Mouse (Mus musculus): ENCODE measurements around the gene Tmem248. TPM values are rescaled to one million over a fixed set of nuclear protein-coding genes. Genes with fewer than 3 reads are reported as not detected.

Gene Tmem248
- polyA plus RNA-seq, 1 experiment from 2014 or later = 35.8 TPM

- WGBS = 63% methylated on average over 7 of the region's 7 CpGs
- no peak for DNase-seq (ENCODE audit: extremely low spot score, low spot score)
- H3K36me3 ChIP-seq (replicated peaks) = peaks cover 47% of the 10 kb centered on the region
These were observed 29.5 kb upstream of the Tmem248 start for GRCm38 (mm10) chr5:130187383-130187782.

GRCm38 (mm10) chr5:130190909-130191308 lies 26.0 kb upstream of the Tmem248 start:
- no peaks in the 10 kb centered on the region for H3K9me3 ChIP-seq
- H3K27ac ChIP-seq = no peak overlapping the region
- H3K4me3 ChIP-seq = no peak overlapping the region
- H3K4me1 ChIP-seq = peaks cover 7% of the 10 kb centered on the region; the same call in 1 of the 2 replicates
- whole genome bisulfite sequencing = 91% methylated on average over 6 of the region's 6 CpGs
- no peak for DNase-seq (ENCODE audit: extremely low spot score, low spot score)
- H3K36me3 ChIP-seq (replicated peaks) = peaks cover 76% of the 10 kb centered on the region
- H3K27me3 ChIP-seq (ENCODE audit: poor library complexity, severe bottlenecking) = no peaks in the 10 kb centered on the region

More at GRCm38 (mm10) chr5:130187383-130187782, 29.5 kb upstream of the Tmem248 start:
- H3K27me3 ChIP-seq (ENCODE audit: poor library complexity, severe bottlenecking) = no peaks in the 10 kb centered on the region
- H3K27ac ChIP-seq = no peak overlapping the region
- peaks cover 7% of the 10 kb centered on the region; the same call in 1 of the 2 replicates for H3K4me1 ChIP-seq
- no peaks in the 10 kb centered on the region for H3K9me3 ChIP-seq
- H3K4me3 ChIP-seq = no peak overlapping the region

DNA sequence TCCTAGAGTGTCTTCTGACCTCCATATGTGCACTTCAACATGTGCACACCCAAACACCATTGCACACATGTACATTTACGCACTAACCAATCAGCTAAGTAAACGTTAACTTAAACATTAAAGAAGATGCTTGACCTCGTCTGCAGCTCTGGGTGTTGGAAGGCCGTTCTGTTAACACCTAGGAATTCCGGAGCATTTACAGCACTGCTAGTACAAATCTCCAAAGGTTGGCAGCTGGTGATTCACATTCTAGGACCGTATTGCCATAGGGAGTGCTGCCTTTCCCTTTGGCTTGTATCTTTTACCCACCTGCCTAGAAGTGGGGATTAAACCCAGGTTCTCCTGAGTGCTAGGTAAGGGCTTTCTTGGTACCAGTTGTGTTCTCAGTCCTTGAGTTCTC lies 25.0 kb upstream of the Tmem248 start:
- Histone ChIP-seq H3K4me3 (no peak overlapping the region), H3K9me3 (no peaks in the 10 kb centered on the region), H3K4me1 (peaks cover 6% of the 10 kb centered on the region; the same call in 1 of the 2 replicates), H3K27me3 (ENCODE audit: poor library complexity, severe bottlenecking) (no peaks in the 10 kb centered on the region), H3K36me3 (replicated peaks) (peaks cover 76% of the 10 kb centered on the region), H3K27ac (no peak overlapping the region)
- 91% methylated on average over 6 of the region's 6 CpGs for WGBS
- no peak for DNase-seq (ENCODE audit: extremely low spot score, low spot score)

GRCm38 (mm10) chr5:130192356-130192944 lies 24.4 kb upstream of the Tmem248 start:
- peaks cover under 1% of the 10 kb centered on the region; the same call in 1 of the 2 replicates for H3K4me1 ChIP-seq
- WGBS = 78% methylated on average over 2 of the region's 2 CpGs
- H3K9me3 ChIP-seq = no peaks in the 10 kb centered on the region
- DNase-seq (ENCODE audit: extremely low spot score, low spot score) = no peak
- peaks cover 79% of the 10 kb centered on the region for H3K36me3 ChIP-seq (replicated peaks)
- H3K4me3 ChIP-seq = no peak overlapping the region
- no peaks in the 10 kb centered on the region for H3K27me3 ChIP-seq (ENCODE audit: poor library complexity, severe bottlenecking)
- no peak overlapping the region for H3K27ac ChIP-seq

GRCm38 (mm10) chr5:130193760-130194159 lies 23.1 kb upstream of the Tmem248 start:
- no peaks in the 10 kb centered on the region for H3K4me1 ChIP-seq
- WGBS = 94% methylated on average over 3 of the region's 3 CpGs
- no peaks in the 10 kb centered on the region for H3K27me3 ChIP-seq (ENCODE audit: poor library complexity, severe bottlenecking)
- H3K4me3 ChIP-seq = no peak overlapping the region
- no peak overlapping the region for H3K27ac ChIP-seq
- no peak for DNase-seq (ENCODE audit: extremely low spot score, low spot score)
- H3K36me3 ChIP-seq (replicated peaks) = peaks cover 82% of the 10 kb centered on the region
- H3K9me3 ChIP-seq = no peaks in the 10 kb centered on the region

- Histone ChIP-seq H3K4me1 (no peaks in the 10 kb centered on the region), H3K36me3 (replicated peaks) (peaks cover 80% of the 10 kb centered on the region), H3K27me3 (ENCODE audit: poor library complexity, severe bottlenecking) (no peaks in the 10 kb centered on the region), H3K27ac (no peak overlapping the region), H3K4me3 (no peak overlapping the region), H3K9me3 (no peaks in the 10 kb centered on the region)
- DNase-seq (ENCODE audit: extremely low spot score, low spot score) = no peak
- WGBS = 96% methylated on average over 1 of the region's 1 CpGs
These were observed 20.6 kb upstream of the Tmem248 start for GRCm38 (mm10) chr5:130196307-130196706.

GRCm38 (mm10) chr5:130197454-130197853 lies 19.4 kb upstream of the Tmem248 start:
- Histone ChIP-seq H3K27me3 (ENCODE audit: poor library complexity, severe bottlenecking) (no peaks in the 10 kb centered on the region), H3K27ac (no peak overlapping the region), H3K4me1 (no peaks in the 10 kb centered on the region), H3K4me3 (no peak overlapping the region), H3K36me3 (replicated peaks) (peaks cover 76% of the 10 kb centered on the region), H3K9me3 (no peaks in the 10 kb centered on the region)
- no peak for DNase-seq (ENCODE audit: extremely low spot score, low spot score)
- WGBS = 90% methylated on average over 3 of the region's 3 CpGs

DNA sequence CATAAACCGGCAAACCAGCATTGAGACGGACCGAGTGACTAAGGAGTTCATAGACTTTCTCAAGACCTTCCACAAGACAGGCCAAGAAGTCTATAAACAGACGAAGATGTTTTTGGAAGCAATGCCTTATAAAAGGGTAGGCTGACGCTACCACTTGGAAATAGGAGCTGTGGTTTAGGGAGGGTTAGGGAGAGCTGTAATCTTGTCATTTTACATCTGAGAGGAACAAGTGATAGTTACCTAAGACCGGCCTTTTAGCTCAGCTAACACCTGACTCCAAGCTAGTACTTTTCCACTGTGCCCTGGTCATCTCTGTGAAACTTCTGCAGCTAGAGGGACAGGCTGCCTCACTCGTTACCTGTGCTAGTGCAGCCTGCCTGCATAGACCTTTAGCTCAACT lies 18.9 kb upstream of the Tmem248 start:
- peaks cover 76% of the 10 kb centered on the region for H3K36me3 ChIP-seq (replicated peaks)
- 91% methylated on average over 7 of the region's 7 CpGs for WGBS

DNA sequence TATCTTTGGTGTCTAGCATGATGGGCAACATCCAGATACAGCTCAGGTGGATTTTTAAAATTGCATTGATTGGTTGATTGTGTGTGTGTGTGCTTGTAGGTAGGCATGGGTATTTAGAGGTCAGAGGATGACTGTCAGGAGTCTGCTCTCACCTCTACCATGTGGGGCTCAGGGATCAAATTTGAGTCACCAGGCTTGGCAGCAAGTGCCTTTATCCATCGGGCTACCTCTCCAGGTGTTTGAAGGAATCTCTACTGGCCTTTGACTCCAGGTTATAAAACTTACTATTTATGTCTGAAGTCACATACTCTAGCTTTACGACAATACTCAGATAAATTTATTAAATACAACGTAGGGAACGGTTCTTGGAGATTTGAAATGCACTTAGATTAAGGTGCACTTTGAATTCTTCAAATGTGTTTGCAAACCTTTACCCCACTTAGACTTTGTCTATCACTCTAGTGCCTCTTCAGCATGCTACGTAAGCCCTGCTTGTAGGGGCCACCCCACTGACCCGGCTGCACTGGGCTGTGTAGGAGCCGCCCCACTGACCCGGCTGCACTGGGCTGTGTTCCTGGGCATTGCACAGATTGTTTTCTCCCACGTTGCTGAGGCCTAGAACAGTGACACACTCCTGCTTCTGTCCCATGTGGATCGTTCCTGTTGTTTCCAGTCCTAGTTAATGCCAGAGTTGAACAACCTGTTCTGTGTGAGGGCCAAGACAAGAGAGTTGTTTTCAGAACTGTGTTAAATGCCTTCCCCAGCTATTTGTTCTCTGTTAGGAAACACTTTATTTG lies 16.4 kb upstream of the Tmem248 start:
- DNase-seq (ENCODE audit: extremely low spot score, low spot score) = no peak
- Histone ChIP-seq H3K27ac (no peak overlapping the region), H3K9me3 (no peaks in the 10 kb centered on the region), H3K4me1 (no peaks in the 10 kb centered on the region), H3K36me3 (replicated peaks) (peaks cover 63% of the 10 kb centered on the region), H3K4me3 (no peak overlapping the region), H3K27me3 (ENCODE audit: poor library complexity, severe bottlenecking) (no peaks in the 10 kb centered on the region)
- 90% methylated on average over 10 of the region's 10 CpGs for WGBS

More for the DNA sequence above, 18.9 kb upstream of the Tmem248 start:
- Histone ChIP-seq H3K9me3 (no peaks in the 10 kb centered on the region), H3K4me3 (no peak overlapping the region), H3K27ac (no peak overlapping the region), H3K27me3 (ENCODE audit: poor library complexity, severe bottlenecking) (no peaks in the 10 kb centered on the region), H3K4me1 (no peaks in the 10 kb centered on the region)
- no peak for DNase-seq (ENCODE audit: extremely low spot score, low spot score)

DNA sequence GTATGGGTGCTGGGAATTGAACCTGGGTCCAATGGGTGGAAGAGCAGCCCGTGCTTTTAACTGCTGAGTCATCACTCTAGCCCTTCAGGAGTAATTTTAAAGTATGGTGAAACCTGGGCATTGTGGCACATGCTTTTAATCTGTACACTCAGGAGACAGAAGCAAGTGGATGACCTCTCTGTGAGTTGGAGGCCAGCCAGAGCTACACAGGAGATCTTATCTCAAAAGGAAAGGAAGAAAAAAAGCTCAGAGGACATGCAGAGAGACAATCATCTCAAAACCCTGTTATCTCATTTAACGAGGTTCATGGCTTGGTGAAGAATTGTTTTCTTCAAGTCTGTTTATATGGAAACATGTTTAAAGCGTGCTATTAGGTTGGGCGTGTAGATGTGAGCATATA lies 12.9 kb upstream of the Tmem248 start:
- Histone ChIP-seq H3K27me3 (ENCODE audit: poor library complexity, severe bottlenecking) (no peaks in the 10 kb centered on the region), H3K27ac (no peak overlapping the region), H3K4me1 (no peaks in the 10 kb centered on the region), H3K36me3 (replicated peaks) (peaks cover 67% of the 10 kb centered on the region), H3K9me3 (no peaks in the 10 kb centered on the region), H3K4me3 (no peak overlapping the region)
- DNase-seq (ENCODE audit: extremely low spot score, low spot score) = no peak
- 87% methylated on average over 4 of the region's 4 CpGs for WGBS

- Histone ChIP-seq H3K4me3 (no peak overlapping the region), H3K9me3 (no peaks in the 10 kb centered on the region), H3K4me1 (no peaks in the 10 kb centered on the region), H3K27ac (no peak overlapping the region), H3K36me3 (replicated peaks) (peaks cover 67% of the 10 kb centered on the region), H3K27me3 (ENCODE audit: poor library complexity, severe bottlenecking) (no peaks in the 10 kb centered on the region)
- no peak for DNase-seq (ENCODE audit: extremely low spot score, low spot score)
- WGBS = 90% methylated on average over 6 of the region's 6 CpGs
These were observed 12.3 kb upstream of the Tmem248 start for GRCm38 (mm10) chr5:130204560-130204959.

GRCm38 (mm10) chr5:130205441-130206023 lies 11.3 kb upstream of the Tmem248 start:
- WGBS = 98% methylated on average over 3 of the region's 3 CpGs
- Histone ChIP-seq H3K4me1 (no peaks in the 10 kb centered on the region), H3K4me3 (no peak overlapping the region), H3K9me3 (no peaks in the 10 kb centered on the region), H3K27ac (no peak overlapping the region), H3K36me3 (replicated peaks) (peaks cover 68% of the 10 kb centered on the region), H3K27me3 (ENCODE audit: poor library complexity, severe bottlenecking) (no peaks in the 10 kb centered on the region)
- no peak for DNase-seq (ENCODE audit: extremely low spot score, low spot score)

GRCm38 (mm10) chr5:130207299-130207698 lies 9.6 kb upstream of the Tmem248 start:
- 94% methylated on average over 4 of the region's 4 CpGs for WGBS
- peaks cover 74% of the 10 kb centered on the region for H3K36me3 ChIP-seq (replicated peaks)
- no peaks in the 10 kb centered on the region for H3K9me3 ChIP-seq
- no peaks in the 10 kb centered on the region for H3K27me3 ChIP-seq (ENCODE audit: poor library complexity, severe bottlenecking)
- no peak overlapping the region for H3K27ac ChIP-seq
- H3K4me3 ChIP-seq = no peak overlapping the region
- no peak for DNase-seq (ENCODE audit: extremely low spot score, low spot score)
- H3K4me1 ChIP-seq = no peaks in the 10 kb centered on the region

Data from forebrain, embryonic 10.5 days (tissue).